Mouse (Mus musculus) kidney, postnatal 10 days (tissue): ENCODE results near the gene Lnpep.

Source experiments
- DNase-seq: peaks from one replicate; pipeline ENCODE4 v3.0.0; 2021; ENCODE audit warnings: mixed read lengths

Gene Lnpep

DNA sequence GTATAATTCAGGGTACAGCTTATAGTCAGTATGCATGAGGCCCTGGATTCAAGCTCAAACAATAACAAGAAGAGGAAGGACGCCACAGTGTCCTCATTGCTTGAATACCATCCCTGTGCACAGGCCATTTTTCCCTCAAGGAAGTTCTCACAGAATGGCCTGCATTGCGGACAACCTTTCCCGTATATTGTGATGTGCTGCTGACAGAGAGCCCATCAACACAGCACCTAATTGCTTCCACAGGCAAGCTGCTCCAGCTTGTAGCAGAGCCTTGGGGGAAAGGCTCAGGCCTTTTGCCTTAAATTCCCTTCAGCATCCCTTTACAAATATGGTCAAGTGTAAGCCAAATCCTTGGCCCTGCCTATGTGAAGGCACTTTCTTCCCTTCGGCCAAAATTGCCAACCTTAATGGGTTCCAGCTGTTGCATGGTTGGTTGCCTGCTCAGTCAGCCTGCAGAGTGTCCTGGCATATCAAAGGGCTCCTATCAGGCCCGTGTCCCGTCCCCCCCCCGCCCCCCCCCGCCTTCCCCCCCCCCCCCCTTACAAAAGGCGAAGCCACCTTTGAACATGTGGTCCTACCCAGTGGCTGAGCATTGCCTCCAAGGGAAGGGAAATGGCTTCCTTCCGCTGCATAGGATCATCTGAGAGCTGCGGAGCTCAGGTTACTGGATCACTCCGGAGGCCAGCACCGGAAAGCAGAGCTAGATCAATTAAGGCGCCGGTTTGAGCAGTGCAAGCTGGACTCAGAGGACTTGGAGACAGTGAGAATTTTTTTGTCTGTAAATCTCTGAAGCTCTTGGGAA lies 133.8 kb downstream of the Lnpep start:
- DNase-seq = peak; percentile 54

DNA sequence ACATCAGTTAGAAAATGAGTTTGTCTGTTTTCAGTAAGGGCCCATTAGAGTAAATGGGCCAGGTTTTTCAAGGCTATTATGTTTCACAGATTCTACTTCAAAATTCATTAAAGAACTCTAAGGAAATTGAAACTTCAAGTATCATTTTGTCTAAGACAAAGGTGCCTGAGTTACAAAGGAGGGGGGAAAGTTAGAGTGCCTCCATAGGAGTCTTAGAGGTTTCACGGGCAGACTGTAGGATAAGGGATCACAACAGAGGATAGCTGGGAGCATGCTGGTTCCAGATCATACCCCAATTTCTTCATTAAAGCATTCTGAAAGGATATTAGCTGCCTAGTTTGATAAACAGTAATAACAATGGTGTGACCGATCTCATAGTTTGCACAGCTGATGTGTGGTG lies 139.1 kb downstream of the Lnpep start:
- DNase-seq = no peak
